Mouse (Mus musculus) ES-Bruce4 (cell line): Measurements from ENCODE around the gene Mrps7.

Experiments used
- CTCF ChIP-seq: IDR thresholded peaks from one replicate; pipeline ENCODE4 v1.8.1; 2011; ENCODE audit warnings: low read depth, low read length
- EP300 ChIP-seq: IDR thresholded peaks from 2 replicates; pipeline ENCODE4 v1.6.1; 2011; ENCODE audit warnings: low read depth, low read length; ENCODE audit not compliant: insufficient read depth
- POLR2A ChIP-seq: IDR thresholded peaks from one replicate; pipeline ENCODE4 v1.8.1; 2011; ENCODE audit warnings: low read length; ENCODE audit not compliant: insufficient read depth

GRCm38 (mm10) chr11:115595209-115595608 lies 8.5 kb upstream of the Mrps7 start:
- TF ChIP-seq CTCF = no peak
- no peak for TF ChIP-seq EP300
- no peak for TF ChIP-seq POLR2A
